Mouse (Mus musculus): Measurements from ENCODE around the gene Dlx2. TPM values are rescaled to one million over a fixed set of nuclear protein-coding genes. Genes with fewer than 3 reads are reported as not detected.

The Dlx2 gene
- polyA plus RNA-seq, 1 experiment from 2014 or later = 0.33 TPM

GRCm38 (mm10) chr2:71534242-71535052, 12.1 kb downstream of the Dlx2 start:
- Histone ChIP-seq H3K27ac (replicated peaks) (no peak overlapping the region), H3K36me3 (no peaks in the 10 kb centered on the region), H3K9me3 (no peaks in the 10 kb centered on the region), H3K4me3 (no peak overlapping the region), H3K4me2 (no peak overlapping the region), H3K27me3 (replicated peaks) (peaks cover 97% of the 10 kb centered on the region), H3K4me1 (peaks cover 21% of the 10 kb centered on the region), H3K9ac (no peak overlapping the region)
- no peak for ATAC-seq (ENCODE audit: extremely low read depth, insufficient number of reproducible peaks, low FRiP score, low TSS enrichment)
- 2% methylated on average over 20 of the region's 20 CpGs for WGBS

- Histone ChIP-seq H3K36me3 (no peaks in the 10 kb centered on the region), H3K9ac (no peak overlapping the region), H3K4me3 (no peak overlapping the region), H3K4me1 (peaks cover 26% of the 10 kb centered on the region), H3K27ac (replicated peaks) (no peak overlapping the region), H3K4me2 (no peak overlapping the region), H3K9me3 (no peaks in the 10 kb centered on the region), H3K27me3 (replicated peaks) (peaks cover 97% of the 10 kb centered on the region)
- no peak for ATAC-seq (ENCODE audit: extremely low read depth, insufficient number of reproducible peaks, low FRiP score, low TSS enrichment)
- WGBS = 10% methylated on average over 5 of the region's 5 CpGs
These were observed 13.5 kb downstream of the Dlx2 start for GRCm38 (mm10) chr2:71533094-71533493.

GRCm38 (mm10) chr2:71531990-71532970, 14.3 kb downstream of the Dlx2 start:
- Histone ChIP-seq H3K9me3 (no peaks in the 10 kb centered on the region), H3K27me3 (replicated peaks) (peaks cover 96% of the 10 kb centered on the region), H3K4me3 (peak overlapping the region; percentile 9; the same call in 1 of the 2 replicates), H3K36me3 (no peaks in the 10 kb centered on the region), H3K4me1 (peaks cover 27% of the 10 kb centered on the region), H3K4me2 (no peak overlapping the region), H3K9ac (no peak overlapping the region), H3K27ac (replicated peaks) (no peak overlapping the region)
- no peak for ATAC-seq (ENCODE audit: extremely low read depth, insufficient number of reproducible peaks, low FRiP score, low TSS enrichment)
- WGBS = 1% methylated on average over 43 of the region's 43 CpGs

GRCm38 (mm10) chr2:71531124-71531590, 15.4 kb downstream of the Dlx2 start:
- no peak overlapping the region for H3K4me2 ChIP-seq
- H3K27me3 ChIP-seq (replicated peaks) = peaks cover 96% of the 10 kb centered on the region
- WGBS = 1% methylated on average over 12 of the region's 12 CpGs
- H3K4me3 ChIP-seq = peak overlapping the region; percentile 58
- no peak overlapping the region for H3K27ac ChIP-seq (replicated peaks)
- H3K9ac ChIP-seq = no peak overlapping the region
- no peak for ATAC-seq (ENCODE audit: extremely low read depth, insufficient number of reproducible peaks, low FRiP score, low TSS enrichment)
- H3K9me3 ChIP-seq = no peaks in the 10 kb centered on the region
- peaks cover 27% of the 10 kb centered on the region for H3K4me1 ChIP-seq
- no peaks in the 10 kb centered on the region for H3K36me3 ChIP-seq

GRCm38 (mm10) chr2:71530391-71531123, 16.0 kb downstream of the Dlx2 start:
- H3K36me3 ChIP-seq = no peaks in the 10 kb centered on the region
- H3K4me1 ChIP-seq = peaks cover 27% of the 10 kb centered on the region
- H3K27ac ChIP-seq (replicated peaks) = no peak overlapping the region
- no peak overlapping the region for H3K9ac ChIP-seq
- H3K4me3 ChIP-seq = peak overlapping the region; percentile 58
- 1% methylated on average over 34 of the region's 34 CpGs for WGBS
- H3K27me3 ChIP-seq (replicated peaks) = peaks cover 97% of the 10 kb centered on the region
- H3K4me2 ChIP-seq = peak overlapping the region; percentile 90
- no peak for ATAC-seq (ENCODE audit: extremely low read depth, insufficient number of reproducible peaks, low FRiP score, low TSS enrichment)
- H3K9me3 ChIP-seq = no peaks in the 10 kb centered on the region

DNA sequence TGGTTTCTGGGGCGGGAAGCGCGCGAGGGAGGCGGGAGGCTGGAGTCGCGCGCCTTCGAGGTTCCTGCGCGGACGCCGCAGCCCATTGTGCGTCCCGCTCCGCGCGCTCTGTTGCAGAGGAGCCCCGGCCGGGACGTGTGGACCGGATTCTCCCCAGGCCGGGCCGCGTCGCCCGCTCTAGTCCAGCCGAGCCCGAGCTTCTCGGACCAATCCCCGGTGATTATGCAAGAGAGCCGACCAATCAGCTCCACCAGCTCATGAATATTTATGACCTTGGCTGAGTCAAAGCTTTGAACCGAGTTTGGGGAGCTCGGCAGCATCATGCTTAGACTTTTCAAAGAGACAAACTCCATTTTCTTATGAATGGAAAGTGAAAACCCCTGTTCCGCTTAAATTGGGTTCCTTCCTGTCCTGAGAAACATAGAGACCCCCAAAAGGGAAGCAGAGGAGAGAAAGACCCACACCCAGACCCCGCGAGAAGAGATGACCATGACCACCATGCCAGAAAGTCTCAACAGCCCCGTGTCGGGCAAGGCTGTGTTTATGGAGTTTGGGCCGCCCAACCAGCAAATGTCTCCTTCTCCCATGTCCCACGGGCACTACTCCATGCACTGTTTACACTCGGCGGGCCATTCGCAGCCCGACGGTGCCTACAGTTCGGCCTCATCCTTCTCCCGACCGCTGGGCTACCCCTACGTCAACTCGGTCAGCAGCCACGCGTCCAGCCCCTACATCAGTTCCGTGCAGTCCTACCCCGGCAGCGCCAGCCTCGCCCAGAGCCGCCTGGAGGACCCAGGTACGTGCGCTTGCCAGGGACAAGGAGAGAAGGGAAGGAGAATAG, 16.8 kb downstream of the Dlx2 start:
- WGBS = under 1% methylated on average over 60 of the region's 60 CpGs
- Histone ChIP-seq H3K36me3 (no peaks in the 10 kb centered on the region), H3K27ac (replicated peaks) (no peak overlapping the region), H3K9me3 (no peaks in the 10 kb centered on the region), H3K4me3 (peak overlapping the region; percentile 58), H3K4me2 (peak overlapping the region; percentile 90), H3K27me3 (replicated peaks) (peaks cover 99% of the 10 kb centered on the region), H3K9ac (0 out of 2 replicates have a peak overlapping the region, but pooled peaks have one; percentile 51), H3K4me1 (peaks cover 27% of the 10 kb centered on the region)
- peak; percentile 75; the same call in 1 of the 2 replicates for ATAC-seq (ENCODE audit: extremely low read depth, insufficient number of reproducible peaks, low FRiP score, low TSS enrichment)

DNA sequence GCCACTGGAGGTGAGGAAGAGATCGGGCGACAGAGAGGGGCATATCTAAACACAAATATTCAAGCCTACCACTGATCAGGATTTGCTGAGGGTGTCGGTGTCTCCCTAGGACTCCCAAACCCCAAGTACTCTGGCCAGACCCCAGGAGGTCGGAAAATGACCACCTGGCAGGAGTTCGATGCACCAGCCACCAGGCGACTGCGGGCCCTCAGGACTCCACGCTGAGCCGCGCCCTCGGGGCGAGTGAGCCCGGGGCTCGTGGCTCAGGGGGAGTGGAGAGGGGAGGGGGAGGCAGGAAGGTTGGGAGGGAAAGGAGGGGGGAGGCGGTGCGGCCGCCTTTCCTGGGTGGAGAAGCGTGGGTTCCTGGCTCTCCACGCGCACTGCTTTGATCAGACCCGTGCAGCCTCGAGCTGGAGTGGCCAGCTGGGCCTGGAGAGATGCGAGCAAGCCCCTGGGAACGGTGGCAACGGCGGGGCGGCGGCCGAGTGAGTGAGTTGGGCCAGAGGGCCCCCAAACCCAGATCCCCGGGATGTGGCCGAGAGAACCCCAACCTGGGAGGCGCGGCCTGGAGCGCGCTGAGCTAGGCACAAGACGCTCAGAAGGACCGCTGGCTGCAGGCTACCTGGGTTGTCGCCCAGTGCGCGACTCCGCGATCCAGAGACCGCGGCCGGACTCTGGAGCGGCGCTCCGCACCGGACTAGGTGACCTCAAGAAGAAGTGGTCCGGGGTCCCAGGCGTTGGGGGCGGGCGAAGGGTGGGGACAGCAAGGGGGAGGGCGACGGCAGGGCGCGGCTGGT, 17.6 kb downstream of the Dlx2 start:
- Histone ChIP-seq H3K36me3 (no peaks in the 10 kb centered on the region), H3K4me3 (peak overlapping the region; percentile 58), H3K9me3 (no peaks in the 10 kb centered on the region), H3K9ac (peak overlapping the region; percentile 51), H3K27me3 (replicated peaks) (peaks cover 98% of the 10 kb centered on the region), H3K4me2 (peak overlapping the region; percentile 90), H3K27ac (replicated peaks) (no peak overlapping the region), H3K4me1 (peaks cover 27% of the 10 kb centered on the region)
- WGBS = 2% methylated on average over 54 of the region's 57 CpGs
- ATAC-seq (ENCODE audit: extremely low read depth, insufficient number of reproducible peaks, low FRiP score, low TSS enrichment) = no peak

- H3K4me2 ChIP-seq = peak within 1 kb of the TSS; percentile 90
- 3% methylated on average over 26 of the region's 26 CpGs for WGBS
- no peaks in the 10 kb centered on the region for H3K9me3 ChIP-seq
- ATAC-seq (ENCODE audit: extremely low read depth, insufficient number of reproducible peaks, low FRiP score, low TSS enrichment) = no peak
- no peaks in the 10 kb centered on the region for H3K36me3 ChIP-seq
- H3K9ac ChIP-seq = peak within 1 kb of the TSS; percentile 51; the same call in 1 of the 2 replicates
- peak within 1 kb of the TSS; percentile 58 for H3K4me3 ChIP-seq
- peaks cover 98% of the 10 kb centered on the region for H3K27me3 ChIP-seq (replicated peaks)
- peaks cover 27% of the 10 kb centered on the region for H3K4me1 ChIP-seq
- H3K27ac ChIP-seq (replicated peaks) = no peak within 1 kb of the TSS
These were observed 18.4 kb downstream of the Dlx2 start, which contains the start of gene Dlx1 for GRCm38 (mm10) chr2:71528014-71528713. Gene Dlx1, plus strand, starts transcription at chr2:71528113.

- Histone ChIP-seq H3K27ac (replicated peaks) (no peak overlapping the region), H3K9ac (no peak overlapping the region), H3K4me1 (peaks cover 27% of the 10 kb centered on the region), H3K4me3 (no peak overlapping the region), H3K27me3 (replicated peaks) (peaks cover 98% of the 10 kb centered on the region), H3K9me3 (no peaks in the 10 kb centered on the region), H3K36me3 (no peaks in the 10 kb centered on the region), H3K4me2 (no peak overlapping the region)
- ATAC-seq (ENCODE audit: extremely low read depth, insufficient number of reproducible peaks, low FRiP score, low TSS enrichment) = no peak
- WGBS = 2% methylated on average over 24 of the region's 24 CpGs
These were observed 19.1 kb downstream of the Dlx2 start for GRCm38 (mm10) chr2:71527323-71528013.
